Mouse (Mus musculus): Measurements from ENCODE around the gene Elp1.

DNA sequence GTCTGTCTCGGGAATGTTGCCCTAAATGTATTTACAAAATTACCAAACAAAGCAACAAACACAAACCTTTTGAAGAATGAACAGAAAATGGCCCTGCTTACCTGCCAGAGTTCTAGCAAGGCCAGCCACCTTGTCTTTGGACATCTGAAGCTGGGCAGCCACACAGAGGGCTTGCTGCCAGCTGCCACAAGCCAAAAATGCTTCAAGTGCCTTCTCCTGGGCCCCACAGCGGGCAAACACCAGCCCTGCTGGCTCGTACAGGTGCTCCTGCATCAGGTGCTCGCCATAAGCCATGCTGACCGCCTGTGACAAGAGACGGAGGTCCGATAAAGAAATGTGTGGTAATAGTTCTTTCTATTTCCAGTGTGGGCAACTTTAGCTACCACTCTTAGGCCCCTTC lies 33.2 kb downstream of the Elp1 start:
- TF ChIP-seq POLR2A (IDR thresholded peaks at IDR 0.05; ENCODE audit: insufficient read length, low read depth) (no peak), SRF (IDR thresholded peaks at IDR 0.05; ENCODE audit: control insufficient read depth, insufficient read length, low read depth) (no peak)

All from myocyte (in vitro differentiated cells).